Mouse (Mus musculus) lung, postnatal 0 days (tissue): Measurements from ENCODE around the gene Trat1.

Experiments
- CTCF ChIP-seq: IDR thresholded peaks from 2 replicates; pipeline ENCODE4 v1.5.1; 2016; ENCODE audit warnings: antibody characterized with exemption, mild to moderate bottlenecking
- EP300 ChIP-seq: IDR thresholded peaks from 2 replicates; pipeline ENCODE4 v1.6.1; 2016; ENCODE audit warnings: antibody characterized with exemption, mild to moderate bottlenecking, control low read depth

- no peak for TF ChIP-seq CTCF
- TF ChIP-seq EP300: no peak
Observed at GRCm38 (mm10) chr16:48771971-48772445, at the start of gene Trat1.
